Mouse (Mus musculus) left cerebral cortex, adult 18-20 months (tissue): Measurements from ENCODE around the gene Hacd1. TPM values are rescaled to one million over a fixed set of nuclear protein-coding genes. Genes with fewer than 3 reads are reported as not detected.
A peak's percentile ranks its signal among the peaks of the same experiment; 100 is the strongest.
"Not testable (repeated sequence)": the region's sequence is repeated elsewhere in the genome, so short reads cannot be mapped to it uniquely, and the experiment has no call there.

Experiments
- DNase-seq, 2 experiments: peaks; one replicate each; pipeline ENCODE4 v3.0.0; 2021 to 2022; ENCODE audit warnings: low spot score in 2 of 2, mixed read lengths in 1 of 2
- long read RNA-seq, 2 experiments: library from polyadenylated mRNA; stranded (forward); transcript quantifications; one replicate each; pipeline ENCODE4 v2.0.0; 2021
- total RNA-seq, 2 experiments: library from RNA; stranded (reverse); gene quantifications; 2 replicates each; pipeline ENCODE4 v1.2.3; 2021

The Hacd1 gene
- total RNA-seq = 10 to 100 TPM; 15.5 to 17.6 TPM
- long read RNA-seq, experiment 1, partial matches to known transcripts = 0 of 12 reads
- long read RNA-seq, experiment 1, other reads (novel, unspliced or antisense) = 12 of 12 reads
- long read RNA-seq, experiment 2, partial matches to known transcripts = 1 of 18 reads
- long read RNA-seq, experiment 2, other reads (novel, unspliced or antisense) = 17 of 18 reads

- DNase-seq = peak; percentile 68 to 80
Observed at GRCm38 (mm10) chr2:14055566-14056331, at the start of gene Hacd1. Hacd1 (minus strand) TSS chr2:14056135.

- no peak for DNase-seq
Observed at GRCm38 (mm10) chr2:14103924-14104323, 48.0 kb upstream of the Hacd1 start.

- no peak for DNase-seq
Observed at GRCm38 (mm10) chr2:14102603-14103002, 46.7 kb upstream of the Hacd1 start.

- no peak for DNase-seq
Observed at GRCm38 (mm10) chr2:14100533-14100932, 44.6 kb upstream of the Hacd1 start.

GRCm38 (mm10) chr2:14078527-14078926, 22.6 kb upstream of the Hacd1 start:
- not testable (repeated sequence) for DNase-seq

GRCm38 (mm10) chr2:14074221-14074901, 18.4 kb upstream of the Hacd1 start:
- DNase-seq = peak in 1 of 2 experiments; percentile 14

- DNase-seq = peak; percentile 90
Observed at GRCm38 (mm10) chr2:14073362-14074220, 17.7 kb upstream of the Hacd1 start, which contains the start of gene Stam. Stam (plus strand) TSS chr2:14074098.

- no peak for DNase-seq
Observed at GRCm38 (mm10) chr2:14073008-14073361, 17.1 kb upstream of the Hacd1 start.

GRCm38 (mm10) chr2:14070466-14070865, 14.5 kb upstream of the Hacd1 start:
- no peak for DNase-seq

- no peak for DNase-seq
Observed at GRCm38 (mm10) chr2:14069027-14069426, 13.1 kb upstream of the Hacd1 start.

GRCm38 (mm10) chr2:14065704-14066650, 10.0 kb upstream of the Hacd1 start:
- no peak for DNase-seq

- peak; percentile 43 to 52 for DNase-seq
Observed at GRCm38 (mm10) chr2:14055168-14055565, 768 bp downstream of the Hacd1 start.

- no peak for DNase-seq
Observed at GRCm38 (mm10) chr2:14054716-14055115, 1.2 kb downstream of the Hacd1 start.

GRCm38 (mm10) chr2:14054163-14054562, 1.8 kb downstream of the Hacd1 start:
- DNase-seq = no peak

GRCm38 (mm10) chr2:14053618-14054017, 2.3 kb downstream of the Hacd1 start:
- DNase-seq = no peak

- no peak for DNase-seq
Observed at GRCm38 (mm10) chr2:14048808-14049207, 7.1 kb downstream of the Hacd1 start.

GRCm38 (mm10) chr2:14048381-14048780, 7.6 kb downstream of the Hacd1 start:
- peak; percentile 68 to 80 for DNase-seq

GRCm38 (mm10) chr2:14043577-14044170, 12.3 kb downstream of the Hacd1 start:
- no peak for DNase-seq

- DNase-seq = no peak
Observed at GRCm38 (mm10) chr2:14043011-14043410, 12.9 kb downstream of the Hacd1 start.

GRCm38 (mm10) chr2:14041249-14041648, 14.7 kb downstream of the Hacd1 start:
- no peak for DNase-seq
